16 mouse cellular contexts compared by ENCODE assay signal in genomic region chr2:93110898-93111297, GRCm38 (mm10).
DNase-seq lines count a peak whose midpoint lies in the region; ATAC-seq and TF ChIP-seq lines count a peak whose summit lies in the region.
"Had no signal": no experiment of that assay in that cellular context is flagged by ENCODE, and none has a peak within 500 bp of the region (broad histone marks: within the 10 kb centered on the region; RNA-seq: fewer than 3 reads in every experiment).

No protein-coding gene starts in this region.

- no peak for TF ChIP-seq CTCF in cerebellum, adult 2 months (IDR thresholded peaks at IDR 0.05; ENCODE audit: borderline replicate concordance, insufficient read depth, low read depth, low read length)

- no peak overlapping the region for H3K4me3 ChIP-seq in forebrain, embryonic 15.5 days
- no peak overlapping the region for H3K4me3 ChIP-seq in forebrain, embryonic 12.5 days (replicated peaks)
- peak overlapping the region; percentile 48 to 59; a peak in 3 of 4 replicates for H3K4me3 ChIP-seq in ES-E14 (ENCODE audit: insufficient read depth in 1 of 2, low read depth in 1 of 2, low read length in 2 of 2, poor library complexity in 1 of 2, severe bottlenecking in 1 of 2)
- no peak overlapping the region for H3K4me3 ChIP-seq in cerebellum, adult 2 months (replicated peaks; ENCODE audit: insufficient read depth, low read depth, low read length)
- H3K4me3 ChIP-seq: heart, embryonic 10.5 days; liver, embryonic 13.5 days; midbrain, embryonic 10.5 days; stomach, embryonic 15.5 days had no signal

- peak overlapping the region; percentile 3; the same call in 1 of the 2 replicates for H3K27ac ChIP-seq in forebrain, embryonic 15.5 days (replicated peaks)
- H3K27ac ChIP-seq in forebrain, embryonic 12.5 days: no peak overlapping the region
- H3K27ac ChIP-seq in ES-E14 (ENCODE audit: insufficient read depth, low read depth, low read length, poor library complexity, severe bottlenecking): no peak overlapping the region
- no peak overlapping the region for H3K27ac ChIP-seq in cerebellum, adult 2 months (ENCODE audit: insufficient read depth, low read length)
- H3K27ac ChIP-seq: heart, embryonic 10.5 days; kidney, postnatal 0 days; liver, embryonic 13.5 days; midbrain, embryonic 10.5 days; stomach, embryonic 15.5 days had no signal

- TF ChIP-seq POLR2A in cerebellum, adult 2 months (IDR thresholded peaks at IDR 0.05; ENCODE audit: borderline replicate concordance, insufficient read depth, low read length): no peak

- H3K4me2 ChIP-seq in forebrain, embryonic 15.5 days (replicated peaks): no peak overlapping the region
- H3K4me2 ChIP-seq in forebrain, embryonic 12.5 days: no peak overlapping the region
- H3K4me2 ChIP-seq: liver, embryonic 13.5 days; stomach, embryonic 15.5 days had no signal

- peak; percentile 27 for ATAC-seq in forebrain, embryonic 15.5 days (replicated peaks)
- no peak for ATAC-seq in forebrain, embryonic 12.5 days (ENCODE audit: low FRiP score)
- ATAC-seq: lung, postnatal 0 days had no signal

- no peak overlapping the region for H3K9ac ChIP-seq in forebrain, embryonic 15.5 days (replicated peaks)
- no peak overlapping the region for H3K9ac ChIP-seq in forebrain, embryonic 12.5 days
- peak overlapping the region; percentile 50; the same call in 1 of the 2 replicates for H3K9ac ChIP-seq in ES-E14 (ENCODE audit: insufficient read depth, low read depth, low read length, poor library complexity, severe bottlenecking)
- H3K9ac ChIP-seq: liver, embryonic 13.5 days; stomach, embryonic 15.5 days had no signal

- H3K4me1 ChIP-seq in forebrain, embryonic 15.5 days: no peaks in the 10 kb centered on the region; the same call in 1 of the 2 replicates
- peaks cover 15% of the 10 kb centered on the region for H3K4me1 ChIP-seq in forebrain, embryonic 12.5 days
- H3K4me1 ChIP-seq in ES-E14 (ENCODE audit: control insufficient read depth in 2 of 2, insufficient read depth in 2 of 2, low read length in 2 of 2, poor library complexity in 1 of 2): peaks cover 0 to 9% of the 10 kb centered on the region in 2 experiments; a peak in 2 of 4 replicates
- H3K4me1 ChIP-seq in cerebellum, adult 2 months (ENCODE audit: control insufficient read depth, insufficient read depth, low read length): no peaks in the 10 kb centered on the region

- WGBS in forebrain, embryonic 15.5 days: 76% methylated on average over 5 of the region's 5 CpGs
- 87% methylated on average over 5 of the region's 5 CpGs for WGBS in forebrain, embryonic 12.5 days
- 78% methylated on average over 5 of the region's 5 CpGs for WGBS in cerebellum, adult 2 months

- H3K27me3 ChIP-seq in forebrain, embryonic 15.5 days: no peaks in the 10 kb centered on the region
- 0 out of 2 replicates have a peak, but pooled peaks cover 7% of the 10 kb centered on the region for H3K27me3 ChIP-seq in forebrain, embryonic 12.5 days
- no peaks in the 10 kb centered on the region for H3K27me3 ChIP-seq in cerebellum, adult 2 months (ENCODE audit: control insufficient read depth, insufficient read depth, low read length)
- H3K27me3 ChIP-seq: stomach, embryonic 15.5 days had no signal

- intact Hi-C loops in left cerebral cortex, postnatal 4 days (cut with DNase I): no loop called here

- no peaks in the 10 kb centered on the region for H3K9me3 ChIP-seq in forebrain, embryonic 15.5 days
- H3K9me3 ChIP-seq in forebrain, embryonic 12.5 days: no peaks in the 10 kb centered on the region
- no peaks in the 10 kb centered on the region for H3K9me3 ChIP-seq in ES-E14 (ENCODE audit: control insufficient read depth, insufficient read depth, low read depth, low read length)
- H3K9me3 ChIP-seq: heart, embryonic 10.5 days; liver, embryonic 13.5 days; midbrain, embryonic 10.5 days; stomach, embryonic 15.5 days had no signal

- DNase-seq in ES-E14 (ENCODE audit: low read depth, low spot score): no peak
- peak; percentile 54 to 62 for DNase-seq in layer of hippocampus, adult 8-10 months (ENCODE audit: low spot score in 2 of 2)
- DNase-seq in left cerebral cortex, postnatal 4 days: peak; percentile 46
- no peak for DNase-seq in testis, postnatal 10 days (ENCODE audit: low spot score)
- DNase-seq in T-cell, adult 2 months (ENCODE audit: low spot score): no peak
- no peak for DNase-seq in cerebellum, adult 2 months
- DNase-seq: cerebellum, adult 11-12 months; gastrocnemius, postnatal 10 days; liver, embryonic 13.5 days had no signal

- no peaks in the 10 kb centered on the region for H3K36me3 ChIP-seq in forebrain, embryonic 15.5 days
- H3K36me3 ChIP-seq in forebrain, embryonic 12.5 days (replicated peaks): no peaks in the 10 kb centered on the region
- H3K36me3 ChIP-seq in ES-E14 (ENCODE audit: control insufficient read depth, insufficient read depth, low read length, poor library complexity, severe bottlenecking): no peaks in the 10 kb centered on the region
- H3K36me3 ChIP-seq: heart, embryonic 10.5 days; liver, embryonic 13.5 days; midbrain, embryonic 10.5 days; stomach, embryonic 15.5 days had no signal

- in situ Hi-C loops in ES-E14 (cut with MboI; ENCODE audit: low sequenced_read_pairs in 2 of 2, unreplicated experiment in 2 of 2): no loop called here

TF ChIP-seq in ES-E14, 5 proteins besides CTCF, POLR2A, EP300 and RAD21:
- TF ChIP-seq ZNF384 (IDR thresholded peaks at IDR 0.05; ENCODE audit: low read depth, low read length): no peak
- no peak for TF ChIP-seq HCFC1 (IDR thresholded peaks at IDR 0.05; ENCODE audit: borderline replicate concordance, insufficient read depth, low read length)
- no peak for TF ChIP-seq MAFK (IDR thresholded peaks at IDR 0.05; ENCODE audit: insufficient read depth, low read depth, low read length)
- TF ChIP-seq ZC3H11A (IDR thresholded peaks at IDR 0.05; ENCODE audit: borderline replicate concordance, low read depth, low read length): no peak
- TF ChIP-seq CHD2 (IDR thresholded peaks at IDR 0.05; ENCODE audit: low read depth, low read length): no peak
TF ChIP-seq in ES-E14: peak in this region for 0.

Comparison
In these comparisons a context has a peak if more than half of its experiments do, and no peak if none do; other contexts are left out.
1. H3K4me3 ChIP-seq: peak in ES-E14 (2 of 2); none in forebrain, embryonic 15.5 days (single experiment), forebrain, embryonic 12.5 days (single experiment) and cerebellum, adult 2 months (single experiment).
2. DNase-seq: peak in layer of hippocampus, adult 8-10 months (2 of 2) and left cerebral cortex, postnatal 4 days (single experiment); none in ES-E14 (single experiment), testis, postnatal 10 days (single experiment), T-cell, adult 2 months (single experiment) and cerebellum, adult 2 months (0 of 2).